Mouse (Mus musculus) hindbrain, embryonic 16.5 days (tissue): Measurements from ENCODE around the gene Btd. TPM values are rescaled to one million over a fixed set of nuclear protein-coding genes. Genes with fewer than 3 reads are reported as not detected.

Experiments used
- ATAC-seq: fragments of 200-750 bp; cut with Nextera tagmentation; 2 replicates; pipeline ENCODE4 v1.8.0; 2017; ENCODE audit warnings: moderate TSS enrichment, moderate library complexity
- H3K27ac ChIP-seq: fragments of 300-500 bp; sonication (generic); 2 replicates; pipeline ENCODE4 v1.5.1; 2014; ENCODE audit warnings: low read depth, mild to moderate bottlenecking, control low read depth, low read length, moderate library complexity
- H3K27me3 ChIP-seq: fragments of 300-500 bp; sonication (generic); replicated peaks from 2 replicates; pipeline ENCODE4 v1.6.1; 2014; ENCODE audit warnings: low read length; ENCODE audit not compliant: control insufficient read depth, insufficient read depth
- H3K36me3 ChIP-seq: fragments of 300-500 bp; sonication (generic); 2 replicates; pipeline ENCODE4 v1.6.1; 2014; ENCODE audit warnings: mild to moderate bottlenecking, low read length, moderate library complexity, mixed read lengths; ENCODE audit not compliant: control insufficient read depth, insufficient read depth
- H3K4me1 ChIP-seq: fragments of 300-500 bp; sonication (generic); 2 replicates; pipeline ENCODE4 v1.6.1; 2014; ENCODE audit warnings: low read depth, low read length; ENCODE audit not compliant: control insufficient read depth, insufficient read depth
- H3K4me2 ChIP-seq: fragments of 300-500 bp; sonication (generic); 2 replicates; pipeline ENCODE4 v1.6.1; 2014; ENCODE audit warnings: mild to moderate bottlenecking, low read length, control low read depth, moderate library complexity
- H3K4me3 ChIP-seq: fragments of 300-500 bp; sonication (generic); 2 replicates; pipeline ENCODE4 v1.5.1; 2014; ENCODE audit warnings: mild to moderate bottlenecking, low read length, control low read depth, moderate library complexity
- H3K9ac ChIP-seq: fragments of 300-500 bp; sonication (generic); 2 replicates; pipeline ENCODE4 v1.6.1; 2014; ENCODE audit warnings: low read depth, mild to moderate bottlenecking, control low read depth, low read length, moderate library complexity
- H3K9me3 ChIP-seq: fragments of 300-500 bp; sonication (generic); 2 replicates; pipeline ENCODE4 v1.6.1; 2014; ENCODE audit warnings: mild to moderate bottlenecking, low read length, moderate library complexity; ENCODE audit not compliant: control insufficient read depth
- whole genome bisulfite sequencing: fragments of 180-500 bp; shearing (Covaris S2); extraction: QIAGEN DNeasy Blood & Tissue Kit; methylation state at CpG from one replicate; pipeline ENCODE4 v1.1.7; 2014; 5-methylcytosine and 5-hydroxymethylcytosine counted together
- polyA plus RNA-seq: library from polyadenylated mRNA; unstranded; fragments of >200 nt; fragmentation: Nextera tagmentation; extraction: Ambion mirVana; gene quantifications from 2 replicates; pipeline ENCODE4 v1.2.1, GENCODE M21; 2015

The Btd gene
- polyA plus RNA-seq, 1 experiment from 2014 or later = 20.7 TPM

- no peaks in the 10 kb centered on the region for H3K9me3 ChIP-seq
- no peak overlapping the region for H3K27ac ChIP-seq
- no peak for ATAC-seq
- no peaks in the 10 kb centered on the region for H3K27me3 ChIP-seq
- no peak overlapping the region for H3K4me3 ChIP-seq
- no peak overlapping the region for H3K9ac ChIP-seq
- no peaks in the 10 kb centered on the region for H3K36me3 ChIP-seq
- H3K4me1 ChIP-seq = peaks cover 7% of the 10 kb centered on the region; the same call in 1 of the 2 replicates
- 84% methylated on average over 14 of the region's 14 CpGs for WGBS
- no peak overlapping the region for H3K4me2 ChIP-seq
Observed at GRCm38 (mm10) chr14:31653101-31653875, 12.5 kb downstream of the Btd start.

- Histone ChIP-seq H3K9me3 (no peaks in the 10 kb centered on the region), H3K27me3 (no peaks in the 10 kb centered on the region), H3K4me1 (peaks cover 18% of the 10 kb centered on the region), H3K9ac (no peak overlapping the region), H3K4me2 (no peak overlapping the region), H3K36me3 (no peaks in the 10 kb centered on the region), H3K4me3 (no peak overlapping the region), H3K27ac (no peak overlapping the region)
- ATAC-seq = no peak
- 77% methylated on average over 5 of the region's 5 CpGs for WGBS
Observed at GRCm38 (mm10) chr14:31654816-31655215, 14.0 kb downstream of the Btd start.

- Histone ChIP-seq H3K36me3 (no peaks in the 10 kb centered on the region), H3K27ac (no peak overlapping the region), H3K4me1 (peaks cover 22% of the 10 kb centered on the region), H3K27me3 (no peaks in the 10 kb centered on the region), H3K9me3 (no peaks in the 10 kb centered on the region), H3K4me2 (no peak overlapping the region), H3K9ac (no peak overlapping the region), H3K4me3 (no peak overlapping the region)
- ATAC-seq = no peak
- 76% methylated on average over 14 of the region's 14 CpGs for WGBS
Observed at GRCm38 (mm10) chr14:31655406-31655805, 14.6 kb downstream of the Btd start.

GRCm38 (mm10) chr14:31656386-31656785 lies 15.6 kb downstream of the Btd start:
- Histone ChIP-seq H3K9me3 (no peaks in the 10 kb centered on the region), H3K9ac (no peak overlapping the region)

GRCm38 (mm10) chr14:31656857-31657645 lies 16.2 kb downstream of the Btd start:
- Histone ChIP-seq H3K9me3 (no peaks in the 10 kb centered on the region), H3K4me2 (no peak overlapping the region), H3K4me1 (peaks cover 31% of the 10 kb centered on the region), H3K27ac (no peak overlapping the region), H3K4me3 (no peak overlapping the region), H3K36me3 (no peaks in the 10 kb centered on the region), H3K27me3 (no peaks in the 10 kb centered on the region), H3K9ac (no peak overlapping the region)
- no peak for ATAC-seq
- WGBS = 42% methylated on average over 5 of the region's 5 CpGs

More at GRCm38 (mm10) chr14:31656386-31656785, 15.6 kb downstream of the Btd start:
- no peak overlapping the region for H3K4me3 ChIP-seq
- no peak for ATAC-seq
- H3K4me1 ChIP-seq = peaks cover 29% of the 10 kb centered on the region
- H3K4me2 ChIP-seq = no peak overlapping the region
- no peaks in the 10 kb centered on the region for H3K36me3 ChIP-seq
- no peaks in the 10 kb centered on the region for H3K27me3 ChIP-seq
- H3K27ac ChIP-seq = no peak overlapping the region
- WGBS = 86% methylated on average over 7 of the region's 7 CpGs

- no peaks in the 10 kb centered on the region for H3K36me3 ChIP-seq
- ATAC-seq = no peak
- WGBS = 75% methylated on average over 8 of the region's 8 CpGs
- H3K4me1 ChIP-seq = peaks cover 41% of the 10 kb centered on the region
- no peaks in the 10 kb centered on the region for H3K9me3 ChIP-seq
- H3K27me3 ChIP-seq = no peaks in the 10 kb centered on the region
- H3K4me2 ChIP-seq = no peak overlapping the region
- H3K9ac ChIP-seq = no peak overlapping the region
- H3K4me3 ChIP-seq = no peak overlapping the region
- H3K27ac ChIP-seq = peak overlapping the region; percentile 2; the same call in 1 of the 2 replicates
Observed at GRCm38 (mm10) chr14:31658126-31658680, 17.4 kb downstream of the Btd start.

GRCm38 (mm10) chr14:31659501-31660181 lies 18.8 kb downstream of the Btd start:
- no peaks in the 10 kb centered on the region for H3K36me3 ChIP-seq
- H3K4me3 ChIP-seq = no peak overlapping the region
- no peak overlapping the region for H3K4me2 ChIP-seq
- H3K9ac ChIP-seq = no peak overlapping the region; the same call in 1 of the 2 replicates
- 44% methylated on average over 10 of the region's 10 CpGs for WGBS
- H3K9me3 ChIP-seq = no peaks in the 10 kb centered on the region
- no peaks in the 10 kb centered on the region for H3K27me3 ChIP-seq
- ATAC-seq = no peak
- peaks cover 52% of the 10 kb centered on the region for H3K4me1 ChIP-seq
- H3K27ac ChIP-seq = peak overlapping the region; percentile 73

GRCm38 (mm10) chr14:31660312-31661093 lies 19.7 kb downstream of the Btd start:
- no peak overlapping the region; the same call in 1 of the 2 replicates for H3K4me2 ChIP-seq
- no peak for ATAC-seq
- no peaks in the 10 kb centered on the region for H3K27me3 ChIP-seq
- no peak overlapping the region for H3K4me3 ChIP-seq
- 46% methylated on average over 7 of the region's 7 CpGs for WGBS
- no peaks in the 10 kb centered on the region for H3K9me3 ChIP-seq
- H3K4me1 ChIP-seq = peaks cover 56% of the 10 kb centered on the region
- H3K9ac ChIP-seq = no peak overlapping the region
- no peaks in the 10 kb centered on the region for H3K36me3 ChIP-seq
- peak overlapping the region; percentile 99 for H3K27ac ChIP-seq
